Mouse (Mus musculus) testis, postnatal 10 days (tissue): ENCODE results near the gene Olfr905.

Experiments used
- DNase-seq: peaks from one replicate; pipeline ENCODE4 v3.0.0; 2021; ENCODE audit warnings: low spot score

The Olfr905 gene

GRCm38 (mm10) chr9:38470807-38471206, at the start of gene Olfr905:
Olfr905 (plus strand) TSS chr9:38471107.
- DNase-seq = no peak

GRCm38 (mm10) chr9:38423801-38424200, 47.1 kb upstream of the Olfr905 start:
- DNase-seq = no peak

- DNase-seq = no peak
These were observed 43.9 kb upstream of the Olfr905 start for GRCm38 (mm10) chr9:38427026-38427425.

GRCm38 (mm10) chr9:38429155-38429554, 41.8 kb upstream of the Olfr905 start, which contains the start of gene Olfr901:
Olfr901 (plus strand) TSS chr9:38429455.
- no peak for DNase-seq

- no peak for DNase-seq
These were observed 23.6 kb upstream of the Olfr905 start, which contains the start of gene Olfr902 for GRCm38 (mm10) chr9:38447352-38447751. Olfr902 (plus strand) TSS chr9:38447652.

GRCm38 (mm10) chr9:38462844-38463243, 8.1 kb upstream of the Olfr905 start, which contains the start of gene Olfr904:
Olfr904 (plus strand) TSS chr9:38463144.
- no peak for DNase-seq

- DNase-seq = no peak
These were observed 15.9 kb downstream of the Olfr905 start, which contains the start of gene Olfr906 for GRCm38 (mm10) chr9:38486785-38487184. Olfr906 (plus strand) TSS chr9:38487085.

GRCm38 (mm10) chr9:38495501-38495900, 24.6 kb downstream of the Olfr905 start, which contains the start of gene Olfr907:
Olfr907 (plus strand) TSS chr9:38495801.
- no peak for DNase-seq

- DNase-seq = no peak
These were observed 41.4 kb downstream of the Olfr905 start for GRCm38 (mm10) chr9:38512353-38512752.

GRCm38 (mm10) chr9:38521280-38521679, 50.4 kb downstream of the Olfr905 start, which contains the start of gene Olfr911-ps1:
Olfr911-ps1 (plus strand) TSS chr9:38521580.
- DNase-seq = no peak
